Mouse (Mus musculus) lung, postnatal 0 days (tissue): Measurements from ENCODE around the gene Dner.

Experiments used
- CTCF ChIP-seq: IDR thresholded peaks from 2 replicates; pipeline ENCODE4 v1.5.1; 2016; ENCODE audit warnings: antibody characterized with exemption, mild to moderate bottlenecking
- EP300 ChIP-seq: IDR thresholded peaks from 2 replicates; pipeline ENCODE4 v1.6.1; 2016; ENCODE audit warnings: antibody characterized with exemption, mild to moderate bottlenecking, control low read depth

GRCm38 (mm10) chr1:84488546-84488945 is 207.5 kb downstream of the Dner start:
- TF ChIP-seq CTCF = no peak
- no peak for TF ChIP-seq EP300
